Mouse (Mus musculus) ovary, postnatal 14 days (tissue): ENCODE measurements around the gene Ankrd28.
"Not testable (repeated sequence)": the region's sequence is repeated elsewhere in the genome, so short reads cannot be mapped to it uniquely, and the experiment has no call there.

Source experiments
- DNase-seq: peaks from one replicate; pipeline ENCODE4 v3.0.0; 2022; ENCODE audit warnings: low spot score

Gene Ankrd28

DNA sequence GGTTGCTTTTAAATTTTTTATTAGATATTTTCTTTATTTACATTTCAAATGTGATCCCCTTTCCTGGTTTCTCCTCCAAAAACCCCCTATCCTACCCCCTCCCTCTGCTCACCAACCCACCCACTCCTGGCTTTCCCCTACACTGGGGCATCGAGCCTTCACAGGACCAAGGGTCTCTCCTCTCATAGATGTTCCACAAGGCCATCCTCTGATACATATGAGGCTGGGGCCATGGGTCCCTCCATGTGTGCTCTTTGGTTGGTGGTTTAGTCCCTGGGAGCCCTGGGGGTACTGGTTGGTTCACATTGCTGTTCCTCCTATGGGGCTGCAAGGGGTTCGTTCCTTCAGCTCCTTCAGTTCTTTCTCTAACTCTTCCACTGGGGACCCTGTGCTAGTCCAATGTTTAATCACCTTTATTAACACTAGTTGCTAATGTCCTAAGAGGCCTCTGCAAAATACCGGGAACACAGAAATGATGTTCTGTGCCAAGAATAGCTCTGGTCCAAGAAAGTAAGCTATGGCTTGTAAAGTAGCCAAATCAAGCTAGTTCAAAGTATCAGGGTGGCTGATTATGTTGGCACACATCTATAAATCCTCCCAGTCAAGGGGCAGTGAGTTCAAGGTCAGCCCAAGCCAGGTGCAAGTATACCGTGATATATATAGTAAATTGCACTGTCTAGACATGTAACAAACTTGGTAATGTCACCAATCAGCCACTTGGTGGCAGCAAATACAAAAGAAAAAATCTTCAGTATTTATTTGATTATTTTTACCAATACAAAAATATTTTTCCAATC lies 36.3 kb downstream of the Ankrd28 start:
- peak; percentile 21 for DNase-seq

DNA sequence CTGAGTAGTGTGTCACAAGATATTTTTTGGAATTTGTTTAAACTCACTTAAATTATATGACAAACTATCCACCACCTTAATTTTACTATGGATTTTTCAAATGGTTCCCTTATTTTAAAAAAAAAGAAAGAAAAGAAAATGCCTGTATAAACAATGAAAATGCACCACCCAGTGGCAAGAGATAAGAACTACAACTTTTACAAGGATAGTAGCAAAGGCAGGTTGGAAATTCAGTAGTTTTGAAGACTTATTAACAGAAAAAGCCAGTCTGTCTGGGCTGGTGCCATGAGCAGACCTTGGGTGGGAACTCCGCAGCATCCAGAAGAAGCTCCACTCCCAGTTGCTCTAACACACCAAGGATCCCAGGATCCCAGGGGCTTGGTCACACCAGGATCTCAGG lies 39.7 kb downstream of the Ankrd28 start:
- DNase-seq, result peak; percentile 10

DNA sequence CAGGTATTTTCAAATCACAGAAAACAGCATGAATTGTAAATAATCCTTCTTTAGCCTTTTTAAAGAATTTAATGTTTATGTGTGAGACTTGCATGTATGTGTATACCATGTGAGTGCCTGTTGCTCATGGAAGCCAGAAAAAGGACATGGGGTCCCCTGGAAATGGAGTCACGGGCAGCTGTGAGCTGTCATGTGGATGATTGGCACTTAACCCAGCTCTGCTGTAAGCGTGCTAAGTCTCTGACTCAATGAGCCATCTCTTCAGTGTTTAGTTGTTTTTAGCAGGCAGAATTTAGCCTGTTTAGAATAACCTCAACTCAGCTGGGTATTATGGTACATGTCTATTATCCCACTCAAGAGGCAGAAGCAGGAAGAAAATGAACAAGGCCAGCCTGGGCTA lies 43.5 kb downstream of the Ankrd28 start:
- DNase-seq, result no peak

DNA sequence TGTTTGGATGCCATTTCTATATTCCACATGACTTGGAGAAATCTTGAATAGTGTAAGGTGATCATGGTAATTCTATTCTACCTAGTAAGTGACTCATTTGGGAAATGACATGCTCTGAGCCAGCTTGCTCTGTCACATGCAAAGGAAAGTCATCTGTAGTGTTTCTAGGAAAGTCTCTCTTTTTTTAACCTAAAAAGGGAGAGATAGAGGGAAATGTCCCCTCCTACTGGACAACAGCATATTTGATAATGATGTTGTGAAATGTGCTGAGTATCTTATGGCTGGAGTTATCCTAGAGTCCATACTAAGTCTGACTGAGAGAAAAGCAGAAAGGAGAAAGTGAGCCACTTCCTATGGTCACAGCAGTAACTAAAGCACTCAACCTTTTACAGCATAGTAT lies 44.8 kb downstream of the Ankrd28 start:
- no peak for DNase-seq

DNA sequence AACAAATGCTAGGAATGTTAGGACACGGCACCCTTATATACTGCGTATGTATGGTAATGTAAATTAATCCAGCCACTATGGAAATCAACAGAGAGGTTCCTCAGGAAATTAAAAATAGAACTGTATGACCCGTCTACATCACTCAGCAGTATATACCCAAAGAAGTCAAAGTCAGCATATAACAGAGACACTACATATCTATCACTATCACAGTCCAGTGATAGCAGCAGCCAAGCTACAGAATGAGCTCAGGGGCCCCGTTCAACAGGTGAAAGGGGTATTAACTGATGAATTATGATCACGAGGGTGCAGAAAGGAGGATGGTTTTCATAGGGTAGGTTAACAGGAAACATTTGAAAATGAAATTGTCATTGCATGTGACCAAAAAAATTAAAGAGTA lies 45.5 kb downstream of the Ankrd28 start:
- DNase-seq, result no peak

DNA sequence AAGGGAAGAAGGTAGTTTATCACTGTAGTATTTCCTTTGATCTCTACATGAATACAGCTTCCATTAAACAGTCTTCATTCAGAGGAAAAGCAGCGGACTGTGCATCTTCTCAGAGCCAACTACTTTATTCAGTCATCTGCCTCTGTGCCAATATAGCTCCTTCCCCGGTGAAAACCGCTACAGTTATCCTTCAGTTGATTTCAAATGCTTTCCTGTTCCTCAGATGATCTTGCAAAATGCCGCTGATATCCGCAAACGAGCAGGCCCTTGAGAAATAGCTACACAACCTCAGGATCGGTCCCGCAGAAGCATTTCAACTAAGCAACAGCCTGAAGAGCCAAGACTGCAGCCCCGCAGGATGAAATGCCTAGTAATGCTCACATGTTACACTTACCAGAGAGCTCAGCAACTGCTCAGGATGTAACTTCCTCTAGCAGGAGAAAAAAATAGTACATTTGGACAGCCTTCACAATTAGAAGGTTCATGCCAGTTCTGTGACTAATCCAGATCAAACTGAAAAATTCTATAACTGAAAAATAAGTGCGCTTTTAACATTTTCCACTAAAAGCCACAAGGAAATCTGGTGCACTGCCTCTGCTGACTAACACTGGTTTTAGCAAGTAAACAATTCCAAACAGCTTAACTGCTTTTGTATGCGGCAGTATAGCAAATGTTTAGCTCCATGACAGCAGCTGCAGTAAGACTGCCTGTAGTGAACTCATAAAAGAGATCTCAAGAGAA lies 49.0 kb downstream of the Ankrd28 start:
- no peak for DNase-seq

DNA sequence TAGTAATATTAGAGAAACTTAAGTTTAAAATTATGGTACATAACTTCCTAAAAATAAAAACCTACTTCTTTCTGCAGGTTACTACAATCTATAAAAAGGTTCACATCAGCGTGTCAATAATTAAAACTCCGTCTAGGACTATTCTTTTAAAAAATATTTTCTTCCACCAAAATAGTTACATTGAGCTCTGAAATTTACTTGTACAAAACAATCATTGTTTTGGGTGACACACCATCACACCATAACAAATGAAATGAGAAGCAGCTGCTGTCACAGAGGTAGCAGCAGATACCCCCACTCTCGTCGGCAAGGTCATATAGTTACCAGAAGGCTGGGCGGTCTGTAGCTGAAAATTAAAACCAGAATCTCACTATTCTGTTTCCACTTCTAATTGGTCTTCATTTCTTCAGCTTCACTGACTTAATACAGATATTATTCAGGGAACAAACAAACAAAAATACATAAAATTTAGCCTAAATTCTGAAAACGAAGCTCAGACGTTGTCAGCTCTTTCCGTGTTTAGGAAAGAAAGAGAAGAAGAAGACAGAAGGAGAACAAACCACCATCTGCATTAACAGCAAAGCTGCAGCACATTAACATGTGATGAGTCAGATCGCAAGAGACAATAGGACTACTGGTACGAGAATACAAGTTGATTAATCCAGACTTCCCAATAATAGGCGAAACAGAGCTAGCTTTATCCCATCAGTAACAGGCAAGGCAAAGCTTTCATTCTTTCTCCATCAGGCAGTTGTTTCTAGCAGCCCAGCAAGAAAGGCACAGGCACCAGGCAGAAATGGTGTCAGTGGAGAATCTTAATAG lies 49.8 kb downstream of the Ankrd28 start:
- no peak for DNase-seq

DNA sequence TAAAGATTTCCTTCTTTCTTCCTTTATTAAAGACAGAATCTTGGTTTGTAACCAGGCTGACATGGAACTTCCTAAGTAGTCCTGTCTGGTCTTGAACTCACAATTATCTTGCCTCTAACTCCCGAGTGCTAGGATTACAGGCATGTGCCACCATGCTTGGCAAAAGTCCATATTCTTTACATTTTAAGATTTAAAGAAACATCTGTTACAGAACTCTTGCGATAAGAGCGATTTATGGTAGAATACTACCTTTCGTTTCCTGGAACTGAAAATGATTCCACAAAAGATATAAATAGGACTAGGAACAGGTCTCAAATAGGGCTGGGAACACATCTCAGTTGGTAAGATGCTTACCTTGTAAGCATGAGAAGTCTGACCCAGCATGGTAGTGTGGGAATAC lies 56.9 kb downstream of the Ankrd28 start:
- DNase-seq, result no peak

DNA sequence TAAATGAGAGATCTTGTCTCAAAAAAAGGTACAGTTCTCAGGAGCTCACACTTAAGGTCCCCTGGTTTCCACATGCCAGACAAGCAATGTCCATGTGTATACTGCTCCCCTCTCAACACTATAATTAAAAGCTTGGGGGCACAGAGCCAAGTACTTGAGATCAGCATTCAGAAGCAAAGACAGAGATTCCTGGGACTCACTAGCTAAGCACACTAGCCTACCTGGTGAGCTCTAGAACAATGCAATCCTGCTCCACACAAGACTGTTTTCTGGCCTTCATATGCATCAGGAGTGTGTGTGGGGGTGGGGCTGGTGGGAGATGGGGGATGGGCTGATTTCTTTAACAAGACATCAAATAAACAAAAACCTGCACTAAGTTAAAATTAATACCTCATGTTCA lies 58.2 kb downstream of the Ankrd28 start:
- no peak for DNase-seq

DNA sequence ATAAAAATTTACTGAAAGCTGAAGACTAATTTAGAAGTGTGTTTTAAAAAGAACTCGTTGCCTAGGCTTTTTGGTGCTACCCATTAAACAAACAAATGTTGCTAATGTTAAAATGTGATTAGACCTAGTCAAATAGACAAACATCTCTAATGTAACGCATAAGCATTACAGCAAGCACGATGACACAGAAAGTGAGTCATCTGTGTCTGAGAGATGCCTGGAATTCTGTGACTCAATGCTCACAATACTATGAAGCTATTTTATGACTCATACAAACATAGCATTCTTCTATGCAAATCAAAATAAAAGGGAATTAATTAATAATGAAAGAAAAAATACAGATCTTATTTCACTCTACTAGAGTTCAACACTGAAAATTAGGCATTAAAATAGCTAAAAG lies 61.9 kb downstream of the Ankrd28 start:
- DNase-seq, result no peak

DNA sequence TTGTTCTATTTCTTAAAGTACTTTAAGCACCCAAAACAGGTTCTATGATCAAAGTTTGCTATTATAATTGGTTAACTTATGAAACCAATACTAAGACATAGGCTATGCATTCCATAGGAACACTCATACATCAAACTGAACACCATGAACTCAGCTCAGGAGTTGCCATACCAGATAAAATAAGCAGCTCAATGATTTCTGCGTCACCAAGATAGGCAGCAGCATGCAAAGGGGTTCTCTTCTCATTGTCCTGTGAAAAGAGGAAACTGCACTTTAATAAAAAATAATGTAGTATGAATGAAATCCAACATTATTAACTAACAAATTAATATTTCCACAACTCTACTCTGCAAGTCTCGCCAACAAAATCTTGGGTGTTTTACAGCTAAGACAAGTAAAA lies 66.4 kb downstream of the Ankrd28 start:
- no peak for DNase-seq

DNA sequence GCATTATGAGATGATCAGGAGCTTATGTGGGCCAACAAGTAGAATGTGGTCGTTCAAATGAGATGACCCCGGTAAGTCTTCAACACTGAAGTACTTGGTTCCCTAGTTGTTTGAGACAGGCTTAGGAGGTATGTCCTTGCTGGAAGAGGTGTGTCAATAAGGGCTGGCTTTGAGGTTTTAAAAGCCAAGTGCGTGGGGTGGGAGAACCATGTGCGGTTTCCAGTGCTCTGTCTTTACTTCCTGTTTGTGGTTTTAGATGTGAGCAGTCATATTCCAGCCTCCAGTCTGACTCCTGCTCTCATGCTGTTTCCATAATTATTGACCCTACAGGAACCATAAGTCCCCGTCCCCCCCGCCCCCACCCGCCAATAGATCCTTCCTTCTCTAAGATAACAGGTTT lies 68.7 kb downstream of the Ankrd28 start:
- DNase-seq, result no peak

DNA sequence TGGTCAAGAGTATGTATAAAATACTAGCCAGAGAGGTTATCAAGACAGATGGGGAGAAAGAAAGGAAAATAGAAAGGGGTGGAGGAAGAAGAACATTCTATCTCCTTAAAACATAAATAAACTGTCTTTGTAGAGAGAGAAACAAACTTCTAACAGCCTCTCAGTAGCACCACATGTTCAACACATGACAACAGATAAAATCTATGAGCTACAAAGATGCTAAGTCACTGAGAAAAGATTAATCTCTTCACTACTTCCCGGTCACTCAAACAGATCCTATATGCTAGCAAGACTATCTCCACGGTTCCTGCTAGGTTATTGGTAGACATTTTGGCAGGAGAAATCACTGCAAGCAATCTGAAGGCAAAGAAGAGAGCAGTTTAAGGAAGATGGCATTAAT lies 71.3 kb downstream of the Ankrd28 start:
- no peak for DNase-seq

DNA sequence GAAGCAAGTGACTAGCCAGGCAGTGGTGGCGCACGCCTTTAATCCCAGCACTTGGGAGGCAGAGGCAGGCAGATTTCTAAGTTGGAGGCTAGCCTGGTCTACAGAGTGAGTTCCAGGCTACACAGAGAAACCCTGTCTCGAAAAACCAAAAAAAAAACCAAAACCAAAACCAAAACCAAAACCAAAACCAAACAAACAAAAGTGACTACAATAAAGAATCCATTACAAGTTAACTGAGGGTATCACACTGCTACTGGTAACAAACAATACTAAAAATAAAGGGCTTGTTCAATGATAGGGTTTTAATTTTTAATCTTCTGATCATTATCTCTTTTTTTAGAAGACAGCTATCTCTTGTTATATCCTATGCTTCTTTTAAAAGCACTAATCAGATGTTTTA lies 72.0 kb downstream of the Ankrd28 start:
- not testable (repeated sequence) for DNase-seq

DNA sequence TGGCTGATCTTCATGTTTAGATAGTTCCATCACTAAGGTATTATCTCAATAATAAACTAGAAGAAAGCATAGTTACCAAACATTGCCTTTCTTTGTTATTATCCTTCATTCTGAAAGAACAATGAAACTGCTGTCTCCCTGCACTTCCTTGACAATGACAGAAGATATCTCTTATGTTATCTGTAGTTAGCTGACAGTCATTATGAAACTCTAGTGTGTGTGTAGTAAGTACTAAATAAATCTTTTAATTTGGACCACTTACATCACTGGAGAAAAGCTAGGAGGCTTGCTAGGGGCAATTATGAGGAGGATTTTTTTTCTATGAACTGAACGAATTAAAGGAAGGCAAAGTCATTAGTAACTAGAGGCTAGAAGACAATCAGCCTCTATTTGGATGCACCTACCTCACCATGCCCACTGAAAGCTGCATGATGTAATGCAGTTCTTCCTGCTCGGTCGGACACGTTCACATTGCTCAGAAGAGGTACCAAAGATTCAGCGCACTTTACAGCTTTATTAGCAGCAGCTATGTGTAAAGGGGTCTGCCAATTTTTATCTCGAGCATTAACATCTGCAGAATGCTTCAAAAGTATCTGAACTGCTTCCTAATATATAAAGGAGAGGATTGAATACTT lies 82.1 kb downstream of the Ankrd28 start:
- DNase-seq, result no peak

DNA sequence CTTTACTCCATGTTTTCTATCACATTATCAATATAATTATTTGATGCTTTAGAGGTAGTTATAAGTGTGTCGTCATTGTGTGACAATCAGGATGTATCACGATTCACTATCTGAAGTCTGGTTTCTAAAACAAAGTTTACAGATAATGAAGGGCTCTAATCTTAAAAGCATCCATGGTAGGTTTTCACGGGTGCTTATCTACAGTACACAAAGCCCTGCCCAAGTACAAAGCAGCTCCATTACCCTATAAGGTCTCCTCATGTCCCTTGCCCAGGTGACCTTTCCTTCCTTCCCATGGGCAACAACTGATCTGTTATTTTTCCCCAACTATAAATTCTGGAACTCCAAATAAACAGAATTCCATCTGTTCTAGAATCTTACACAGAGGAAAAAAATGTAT lies 87.9 kb downstream of the Ankrd28 start:
- DNase-seq, result no peak

DNA sequence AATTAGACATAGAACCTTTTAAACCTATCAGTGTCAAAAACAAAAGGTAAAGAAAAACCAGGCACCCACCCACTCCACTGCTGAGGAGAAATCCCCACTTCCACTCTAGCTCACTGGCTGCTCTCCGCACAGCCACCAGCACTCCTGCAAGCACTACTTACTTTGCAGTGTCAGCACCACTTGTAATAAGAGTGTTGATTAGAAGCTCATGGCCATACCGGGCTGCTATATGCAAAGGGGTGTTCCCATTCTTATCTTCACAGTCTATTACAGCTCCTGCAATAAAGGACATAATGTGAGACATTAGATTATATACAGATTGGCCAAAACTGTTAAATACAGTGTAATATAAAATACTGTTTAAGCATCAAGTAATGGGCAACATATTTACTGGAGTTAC lies 95.6 kb downstream of the Ankrd28 start:
- DNase-seq, result no peak

DNA sequence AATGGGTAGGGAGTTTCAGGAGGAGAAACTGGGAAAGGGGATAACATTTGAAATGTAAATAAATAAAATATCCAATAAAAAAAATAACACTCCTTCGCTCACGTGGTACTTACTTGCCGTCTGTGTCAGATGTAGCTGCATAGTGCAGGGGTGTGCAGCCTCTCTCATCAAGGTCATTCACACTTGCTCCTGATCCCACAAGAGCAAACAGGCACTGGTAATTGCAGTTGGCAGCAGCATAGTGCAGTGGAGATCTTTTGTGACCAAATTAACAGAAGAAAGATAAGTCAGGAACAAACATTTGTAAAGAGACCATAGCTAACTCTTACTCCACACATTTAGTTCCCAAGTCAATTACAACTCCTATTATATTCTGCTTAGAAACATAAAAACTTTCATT lies 102.9 kb downstream of the Ankrd28 start:
- no peak for DNase-seq

DNA sequence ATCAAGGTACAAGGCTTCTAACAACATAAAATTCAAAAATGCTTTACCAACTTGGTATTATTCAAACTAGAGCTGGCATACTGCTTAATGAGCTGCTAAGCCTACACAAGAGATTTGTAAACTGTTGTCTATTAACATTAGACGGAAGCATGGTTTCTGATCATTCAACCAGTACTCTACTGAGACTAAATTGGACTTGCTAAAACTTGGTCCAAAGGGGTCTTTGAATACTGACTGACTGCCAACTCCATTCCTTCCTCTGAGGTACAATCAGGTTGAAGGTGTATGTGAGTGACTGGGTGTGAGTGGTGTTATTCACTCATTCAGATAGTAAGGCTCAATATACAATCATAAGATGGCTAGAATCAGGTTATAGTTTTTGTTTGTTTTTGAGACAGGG lies 107.7 kb downstream of the Ankrd28 start:
- DNase-seq, result no peak

DNA sequence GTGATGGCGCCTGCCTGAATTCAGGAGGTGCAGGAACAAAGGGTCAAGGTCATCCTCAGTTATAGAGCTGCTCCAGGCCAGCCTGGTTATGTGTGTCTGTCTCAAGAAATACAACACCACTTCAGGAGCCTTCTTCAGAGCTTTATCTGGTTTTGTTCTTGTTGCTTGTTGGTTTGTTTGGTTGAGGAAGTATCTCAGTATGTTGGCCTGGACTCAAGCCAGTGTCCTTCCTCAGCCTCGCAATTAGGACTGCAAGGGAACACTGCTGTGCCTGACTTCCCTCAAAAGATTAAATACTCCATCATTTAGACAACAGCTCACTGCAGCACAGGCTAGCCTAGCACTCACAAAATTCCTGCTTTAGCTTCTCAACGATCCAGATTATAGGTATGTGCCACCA lies 109.2 kb downstream of the Ankrd28 start:
- DNase-seq, result no peak

DNA sequence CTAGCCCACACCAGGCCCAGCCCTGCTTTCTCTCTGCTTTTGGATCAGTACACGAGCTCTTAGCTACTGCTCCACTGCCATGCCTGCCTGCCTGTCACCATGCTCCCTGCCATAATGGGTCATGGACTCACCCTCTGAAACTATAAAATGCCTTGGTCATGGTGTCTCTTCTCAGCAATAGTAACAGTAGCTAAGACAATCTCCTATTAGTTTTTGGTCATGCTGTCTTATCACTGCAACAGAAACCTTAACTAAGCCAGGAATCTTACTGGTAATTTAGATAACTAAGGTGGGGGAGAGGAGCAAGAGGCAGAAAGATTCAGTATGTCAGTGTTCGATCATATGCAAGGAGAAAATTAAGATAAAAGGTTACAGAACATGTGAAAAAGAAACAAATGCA lies 112.1 kb downstream of the Ankrd28 start:
- no peak for DNase-seq

DNA sequence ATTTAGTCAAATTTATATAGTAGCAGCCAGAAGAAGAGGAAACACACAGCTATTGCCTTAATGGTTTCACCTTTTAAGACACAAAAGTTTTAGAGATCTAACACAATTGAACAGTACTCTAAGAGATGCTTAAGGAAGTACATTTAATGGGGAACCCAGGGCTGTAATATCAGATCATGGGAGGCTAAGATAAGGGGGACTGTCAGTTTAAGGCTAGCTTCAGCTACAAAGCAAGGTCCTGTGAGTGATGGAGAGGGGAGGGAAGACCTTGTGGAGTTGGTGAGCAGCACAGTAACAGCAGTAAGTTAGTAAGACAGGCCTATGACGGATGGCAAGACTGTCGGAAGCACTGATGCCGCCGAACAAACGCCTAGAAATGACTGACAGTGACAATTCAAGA lies 113.1 kb downstream of the Ankrd28 start:
- no peak for DNase-seq
